Mouse (Mus musculus): ENCODE measurements around the gene Rpn2. TPM values are rescaled to one million over a fixed set of nuclear protein-coding genes. Genes with fewer than 3 reads are reported as not detected.

Gene Rpn2
- polyA plus RNA-seq, 1 experiment from 2014 or later = 189 TPM

Other genes with a start within 250 kb of the Rpn2 start
- gene Soga1, start 199.8 kb upstream of the Rpn2 start, polyA plus RNA-seq (2015; fragmentation: Nextera tagmentation; extraction: Ambion mirVana) = 4.7 and 5.8 TPM in 2 replicates
- not detected in 2 replicates for gene Tldc2, start 192.0 kb upstream of the Rpn2 start, polyA plus RNA-seq (2015; fragmentation: Nextera tagmentation; extraction: Ambion mirVana)
- gene Samhd1, start 143.8 kb upstream of the Rpn2 start, polyA plus RNA-seq (2015; fragmentation: Nextera tagmentation; extraction: Ambion mirVana) = 10.2 and 11.0 TPM in 2 replicates
- 10.1 and 11.1 TPM in 2 replicates for gene Rbl1, start 74.5 kb upstream of the Rpn2 start, polyA plus RNA-seq (2015; fragmentation: Nextera tagmentation; extraction: Ambion mirVana)
- gene Mroh8, start 532 bp downstream of the Rpn2 start, polyA plus RNA-seq (2015; fragmentation: Nextera tagmentation; extraction: Ambion mirVana) = 0.20 and 0.30 TPM in 2 replicates
- gene Ghrh, start 68.5 kb downstream of the Rpn2 start, polyA plus RNA-seq (2015; fragmentation: Nextera tagmentation; extraction: Ambion mirVana) = 0.80 TPM in 1 of 2 replicates, not detected in the other
- gene Manbal, start 88.6 kb downstream of the Rpn2 start, polyA plus RNA-seq (2015; fragmentation: Nextera tagmentation; extraction: Ambion mirVana) = 97.5 and 105 TPM in 2 replicates
- gene Src, start 139.4 kb downstream of the Rpn2 start, polyA plus RNA-seq (2015; fragmentation: Nextera tagmentation; extraction: Ambion mirVana) = 32.2 and 36.6 TPM in 2 replicates

Measured in forebrain, embryonic 16.5 days (tissue).